Mouse (Mus musculus) neutrophil, adult 5-6 weeks (primary cell): ENCODE data around the gene Dnhd1. TPM values are rescaled to one million over a fixed set of nuclear protein-coding genes. Genes with fewer than 3 reads are reported as not detected.
"Not testable (repeated sequence)": the region's sequence is repeated elsewhere in the genome, so short reads cannot be mapped to it uniquely, and the experiment has no call there.

Experiments used
- ATAC-seq: fragments of 151-379, 151-347 bp; 2 replicates; pipeline ENCODE4 v1.8.0; 2017; ENCODE audit warnings: mild to moderate bottlenecking, moderate TSS enrichment; ENCODE audit not compliant: insufficient number of reproducible peaks, poor library complexity, low FRiP score, severe bottlenecking; ENCODE audit errors: extremely low read depth
- total RNA-seq: library from RNA; stranded (forward); fragments of 200-1000 nt; gene quantifications from 2 replicates; pipeline ENCODE4 v1.2.3, GENCODE M21; 2017

Dnhd1 gene
- total RNA-seq, 1 experiment from 2014 or later, result 9.4 TPM

GRCm38 (mm10) chr7:105736911-105737521 is 86.4 kb downstream of the Dnhd1 start, which contains the start of gene Rrp8:
Gene Rrp8 (minus strand): TSS chr7:105737385.
- ATAC-seq, result 0 out of 2 replicates have a peak, but pooled peaks have one; percentile 11

- ATAC-seq, result no peak
Observed at GRCm38 (mm10) chr7:105737648-105738047, 87.0 kb downstream of the Dnhd1 start.

GRCm38 (mm10) chr7:105738286-105738685 is 87.7 kb downstream of the Dnhd1 start:
- no peak for ATAC-seq

- ATAC-seq, result no peak
Observed at GRCm38 (mm10) chr7:105738948-105739347, 88.3 kb downstream of the Dnhd1 start.

GRCm38 (mm10) chr7:105740089-105740795 is 89.6 kb downstream of the Dnhd1 start:
- ATAC-seq, result no peak

GRCm38 (mm10) chr7:105740851-105741250 is 90.2 kb downstream of the Dnhd1 start:
- no peak for ATAC-seq

- ATAC-seq, result no peak
Observed at GRCm38 (mm10) chr7:105741978-105742377, 91.4 kb downstream of the Dnhd1 start.

GRCm38 (mm10) chr7:105742539-105743215 is 92.0 kb downstream of the Dnhd1 start:
- ATAC-seq, result not testable (repeated sequence)

GRCm38 (mm10) chr7:105743246-105743925 is 92.8 kb downstream of the Dnhd1 start:
- ATAC-seq, result not testable (repeated sequence)

- peak; percentile 98 for ATAC-seq
Observed at GRCm38 (mm10) chr7:105743926-105744590, 93.4 kb downstream of the Dnhd1 start, which contains the start of gene Taf10. Gene Taf10 (minus strand): TSS chr7:105744361.

GRCm38 (mm10) chr7:105747776-105748175 is 97.1 kb downstream of the Dnhd1 start:
- no peak for ATAC-seq

- ATAC-seq, result peak; percentile 91
Observed at GRCm38 (mm10) chr7:105751491-105752433, 101.1 kb downstream of the Dnhd1 start, which contains the start of gene Tpp1. Gene Tpp1 (minus strand): TSS chr7:105752235.

GRCm38 (mm10) chr7:105752716-105753115 is 102.1 kb downstream of the Dnhd1 start:
- ATAC-seq, result no peak

GRCm38 (mm10) chr7:105753281-105753680 is 102.7 kb downstream of the Dnhd1 start:
- no peak for ATAC-seq

- ATAC-seq, result no peak
Observed at GRCm38 (mm10) chr7:105761813-105762484, 111.3 kb downstream of the Dnhd1 start.

GRCm38 (mm10) chr7:105762517-105763270 is 112.1 kb downstream of the Dnhd1 start:
- no peak for ATAC-seq
